Mouse (Mus musculus): Measurements from ENCODE around the gene Nicn1. TPM values are rescaled to one million over a fixed set of nuclear protein-coding genes. Genes with fewer than 3 reads are reported as not detected.

Gene Nicn1
- polyA plus RNA-seq, 1 experiment: 37.9 TPM

DNA sequence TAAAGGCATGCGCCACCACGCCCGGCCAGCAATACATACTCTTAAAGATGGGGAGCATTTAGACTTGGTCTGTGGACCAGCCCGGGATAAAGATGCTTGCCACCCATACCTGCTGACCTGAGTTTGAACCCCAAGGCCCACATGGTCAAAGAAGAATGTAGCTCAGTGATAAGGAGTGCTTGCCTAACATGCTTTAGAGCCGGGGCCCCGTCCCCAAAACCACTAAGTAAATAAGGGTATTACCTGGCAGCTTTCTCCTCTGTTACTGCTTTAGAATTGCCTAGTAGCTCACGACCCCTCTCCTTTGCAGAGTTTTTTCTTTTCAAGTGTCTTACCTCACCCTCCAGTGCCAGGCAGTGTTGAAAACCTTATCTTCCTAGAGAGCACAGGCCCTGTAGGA, 37.5 kb upstream of the Nicn1 start:
- no peak overlapping the region for H3K4me2 ChIP-seq (ENCODE audit: low read depth)
- H3K79me2 ChIP-seq (ENCODE audit: control insufficient read depth, insufficient read depth): peaks cover 49% of the 10 kb centered on the region
- TF ChIP-seq SRF (IDR thresholded peaks at IDR 0.05; ENCODE audit: control insufficient read depth, insufficient read length, low read depth) (no peak), POLR2A (IDR thresholded peaks at IDR 0.05; ENCODE audit: insufficient read length, low read depth) (no peak), TCF12 (IDR thresholded peaks at IDR 0.05; ENCODE audit: insufficient read depth, poor library complexity, severe bottlenecking) (no peak), POLR2AphosphoS2 (IDR thresholded peaks at IDR 0.05; ENCODE audit: insufficient read length, low read depth) (no peak), MYOG (IDR thresholded peaks at IDR 0.05; ENCODE audit: control insufficient read depth in 1 of 3, insufficient read depth in 1 of 3, insufficient read length in 2 of 3, low read depth in 2 of 3) (no peak), REST (IDR thresholded peaks at IDR 0.05; ENCODE audit: insufficient read depth, insufficient read length) (no peak), CEBPB (IDR thresholded peaks at IDR 0.05; ENCODE audit: insufficient read depth, poor library complexity, severe bottlenecking) (no peak), MAX (IDR thresholded peaks at IDR 0.05; ENCODE audit: low read depth) (no peak), E2F4 (IDR thresholded peaks at IDR 0.05; ENCODE audit: insufficient read depth) (no peak), USF1 (IDR thresholded peaks at IDR 0.05; ENCODE audit: low read depth) (no peak), TCF3 (IDR thresholded peaks at IDR 0.05; ENCODE audit: insufficient read length, low read depth) (no peak), MYOD1 (IDR thresholded peaks at IDR 0.05; ENCODE audit: control insufficient read depth in 1 of 3, insufficient read length in 2 of 3, low read depth in 2 of 3) (no peak)
- no peak overlapping the region for H3ac ChIP-seq (ENCODE audit: control insufficient read depth, insufficient read length)
- no peak overlapping the region for H3K4me3 ChIP-seq
- H3K27me3 ChIP-seq (ENCODE audit: control insufficient read depth, insufficient read depth, insufficient read length): no peaks in the 10 kb centered on the region
- H3K36me3 ChIP-seq (ENCODE audit: control insufficient read depth, insufficient read depth): peaks cover 16% of the 10 kb centered on the region

DNA sequence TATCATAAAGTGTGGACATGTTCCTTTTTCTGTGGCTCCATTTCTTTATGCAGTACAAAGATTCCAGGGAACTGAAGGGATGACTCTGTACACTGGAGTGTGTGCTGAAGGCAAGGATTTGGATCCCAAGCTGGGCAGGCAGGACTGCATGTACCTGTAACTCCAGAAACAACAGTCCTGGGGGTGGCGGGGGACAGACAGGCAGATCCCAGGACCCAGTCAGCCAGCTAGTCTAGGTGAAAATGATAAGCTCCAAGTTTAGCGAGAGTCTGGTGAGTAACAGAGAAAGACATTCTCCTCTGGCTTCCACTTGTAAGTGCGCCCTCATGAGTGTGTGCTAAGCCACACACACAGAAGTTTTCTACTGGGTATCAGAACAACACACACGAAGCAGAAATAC, 29.7 kb upstream of the Nicn1 start:
- Histone ChIP-seq H3K36me3 (ENCODE audit: control insufficient read depth, insufficient read depth) (peaks cover 8% of the 10 kb centered on the region), H3ac (ENCODE audit: control insufficient read depth, insufficient read length) (no peak overlapping the region), H3K27me3 (ENCODE audit: control insufficient read depth, insufficient read depth, insufficient read length) (no peaks in the 10 kb centered on the region), H3K4me3 (peak overlapping the region; percentile 46), H3K79me2 (ENCODE audit: control insufficient read depth, insufficient read depth) (peaks cover 77% of the 10 kb centered on the region), H3K4me2 (ENCODE audit: low read depth) (peak overlapping the region; percentile 68)
- TF ChIP-seq MYOD1 (IDR thresholded peaks at IDR 0.05; ENCODE audit: control insufficient read depth in 1 of 3, insufficient read length in 2 of 3, low read depth in 2 of 3) (no peak), TCF3 (IDR thresholded peaks at IDR 0.05; ENCODE audit: insufficient read length, low read depth) (no peak), MYOG (IDR thresholded peaks at IDR 0.05; ENCODE audit: control insufficient read depth in 1 of 3, insufficient read depth in 1 of 3, insufficient read length in 2 of 3, low read depth in 2 of 3) (no peak), MAX (IDR thresholded peaks at IDR 0.05; ENCODE audit: low read depth) (no peak), E2F4 (IDR thresholded peaks at IDR 0.05; ENCODE audit: insufficient read depth) (no peak), USF1 (IDR thresholded peaks at IDR 0.05; ENCODE audit: low read depth) (no peak), SRF (IDR thresholded peaks at IDR 0.05; ENCODE audit: control insufficient read depth, insufficient read length, low read depth) (no peak), TCF12 (IDR thresholded peaks at IDR 0.05; ENCODE audit: insufficient read depth, poor library complexity, severe bottlenecking) (no peak), CEBPB (IDR thresholded peaks at IDR 0.05; ENCODE audit: insufficient read depth, poor library complexity, severe bottlenecking) (no peak)

DNA sequence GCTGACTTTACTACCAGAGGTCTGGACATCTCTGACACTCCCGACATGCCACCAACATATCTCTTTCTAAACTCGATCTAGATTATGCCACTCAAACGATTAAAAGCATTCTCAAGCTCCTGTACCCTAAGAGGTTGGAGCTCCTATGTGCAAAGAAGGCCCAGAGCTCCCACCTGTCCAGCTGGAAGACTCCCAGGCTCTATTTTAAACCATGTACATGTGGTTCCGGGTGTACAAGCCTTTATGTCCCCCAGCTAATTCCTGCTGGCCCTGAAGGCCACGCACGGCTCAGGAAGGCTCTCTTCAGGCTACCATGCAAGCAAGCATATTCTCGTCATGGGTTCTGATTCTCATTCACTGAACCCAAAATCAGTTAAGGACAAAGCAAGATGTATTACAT, 28.4 kb upstream of the Nicn1 start:
- peak overlapping the region; percentile 68 for H3K4me2 ChIP-seq (ENCODE audit: low read depth)
- H3K27me3 ChIP-seq (ENCODE audit: control insufficient read depth, insufficient read depth, insufficient read length): no peaks in the 10 kb centered on the region
- peaks cover 64% of the 10 kb centered on the region for H3K79me2 ChIP-seq (ENCODE audit: control insufficient read depth, insufficient read depth)
- TF ChIP-seq POLR2A (IDR thresholded peaks at IDR 0.05; ENCODE audit: insufficient read length, low read depth): no peak
- no peak for TF ChIP-seq MAX (IDR thresholded peaks at IDR 0.05; ENCODE audit: low read depth)
- TF ChIP-seq E2F4 (IDR thresholded peaks at IDR 0.05; ENCODE audit: insufficient read depth): no peak
- TF ChIP-seq TCF12 (IDR thresholded peaks at IDR 0.05; ENCODE audit: insufficient read depth, poor library complexity, severe bottlenecking): no peak
- TF ChIP-seq USF1 (IDR thresholded peaks at IDR 0.05; ENCODE audit: low read depth): no peak
- TF ChIP-seq MYOG (IDR thresholded peaks at IDR 0.05; ENCODE audit: control insufficient read depth in 1 of 3, insufficient read depth in 1 of 3, insufficient read length in 2 of 3, low read depth in 2 of 3): peak in 1 of 3 experiments; percentile 3
- TF ChIP-seq POLR2AphosphoS2 (IDR thresholded peaks at IDR 0.05; ENCODE audit: insufficient read length, low read depth): no peak
- TF ChIP-seq TCF3 (IDR thresholded peaks at IDR 0.05; ENCODE audit: insufficient read length, low read depth): no peak
- TF ChIP-seq CEBPB (IDR thresholded peaks at IDR 0.05; ENCODE audit: insufficient read depth, poor library complexity, severe bottlenecking): no peak
- TF ChIP-seq REST (IDR thresholded peaks at IDR 0.05; ENCODE audit: insufficient read depth, insufficient read length): no peak
- peak in 1 of 3 experiments; percentile 18 for TF ChIP-seq MYOD1 (IDR thresholded peaks at IDR 0.05; ENCODE audit: control insufficient read depth in 1 of 3, insufficient read length in 2 of 3, low read depth in 2 of 3)
- no peak for TF ChIP-seq SRF (IDR thresholded peaks at IDR 0.05; ENCODE audit: control insufficient read depth, insufficient read length, low read depth)
- no peak overlapping the region for H3ac ChIP-seq (ENCODE audit: control insufficient read depth, insufficient read length)
- peak overlapping the region; percentile 46 for H3K4me3 ChIP-seq
- peaks cover under 1% of the 10 kb centered on the region for H3K36me3 ChIP-seq (ENCODE audit: control insufficient read depth, insufficient read depth)

DNA sequence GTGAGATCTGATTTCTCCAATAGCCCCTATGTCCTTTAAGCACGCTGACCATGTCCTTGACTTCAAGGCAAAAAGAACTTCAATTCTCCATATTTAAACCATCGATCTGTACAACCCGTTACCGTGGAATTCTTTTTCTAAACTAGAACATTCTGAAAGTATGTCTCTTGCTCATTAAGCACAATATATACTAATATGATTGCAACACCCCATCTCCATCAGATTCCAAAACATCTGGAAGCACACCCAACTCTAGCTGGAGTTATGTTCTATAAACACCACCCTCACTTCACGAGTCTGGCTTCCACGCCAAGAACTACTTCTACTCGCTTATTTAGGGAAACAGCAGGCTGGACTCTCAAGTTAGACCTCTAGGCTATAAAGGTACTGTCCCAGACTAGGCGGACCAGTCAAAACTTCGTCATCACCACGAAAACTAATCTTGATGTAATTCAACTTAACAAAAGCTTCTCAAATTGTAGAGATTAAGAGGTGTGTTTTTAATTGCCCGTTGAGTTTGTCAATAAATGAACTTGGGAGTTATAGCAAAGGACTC, 27.7 kb upstream of the Nicn1 start:
- Histone ChIP-seq H3K27me3 (ENCODE audit: control insufficient read depth, insufficient read depth, insufficient read length) (no peaks in the 10 kb centered on the region), H3K36me3 (ENCODE audit: control insufficient read depth, insufficient read depth) (no peaks in the 10 kb centered on the region), H3K4me3 (peak overlapping the region; percentile 46), H3K4me2 (ENCODE audit: low read depth) (peak overlapping the region; percentile 68), H3ac (ENCODE audit: control insufficient read depth, insufficient read length) (peak overlapping the region; percentile 72), H3K79me2 (ENCODE audit: control insufficient read depth, insufficient read depth) (peaks cover 57% of the 10 kb centered on the region)
- TF ChIP-seq USF1 (IDR thresholded peaks at IDR 0.05; ENCODE audit: low read depth) (no peak), CEBPB (IDR thresholded peaks at IDR 0.05; ENCODE audit: insufficient read depth, poor library complexity, severe bottlenecking) (0 out of 2 replicates have a peak, but pooled peaks have one; percentile 4), MYOD1 (IDR thresholded peaks at IDR 0.05; ENCODE audit: control insufficient read depth in 1 of 3, insufficient read length in 2 of 3, low read depth in 2 of 3) (no peak), POLR2AphosphoS2 (IDR thresholded peaks at IDR 0.05; ENCODE audit: insufficient read length, low read depth) (no peak), MYOG (IDR thresholded peaks at IDR 0.05; ENCODE audit: control insufficient read depth in 1 of 3, insufficient read depth in 1 of 3, insufficient read length in 2 of 3, low read depth in 2 of 3) (no peak), MAX (IDR thresholded peaks at IDR 0.05; ENCODE audit: low read depth) (no peak), TCF12 (IDR thresholded peaks at IDR 0.05; ENCODE audit: insufficient read depth, poor library complexity, severe bottlenecking) (no peak), REST (IDR thresholded peaks at IDR 0.05; ENCODE audit: insufficient read depth, insufficient read length) (no peak)
